Mouse (Mus musculus) WW6 (cell line): ENCODE data around the gene Racgap1.
A peak's percentile ranks its signal among the peaks of the same experiment; 100 is the strongest.

ENCODE experiments used
- DNase-seq: peaks from one replicate; pipeline ENCODE4 v3.0.0-alpha.2; 2013; ENCODE audit warnings: low read depth, low spot score

Gene Racgap1

GRCm38 (mm10) chr15:99651163-99651872 lies at the start of gene Racgap1:
Gene Racgap1, minus strand, starts transcription at chr15:99651656.
- DNase-seq: peak; percentile 88

DNA sequence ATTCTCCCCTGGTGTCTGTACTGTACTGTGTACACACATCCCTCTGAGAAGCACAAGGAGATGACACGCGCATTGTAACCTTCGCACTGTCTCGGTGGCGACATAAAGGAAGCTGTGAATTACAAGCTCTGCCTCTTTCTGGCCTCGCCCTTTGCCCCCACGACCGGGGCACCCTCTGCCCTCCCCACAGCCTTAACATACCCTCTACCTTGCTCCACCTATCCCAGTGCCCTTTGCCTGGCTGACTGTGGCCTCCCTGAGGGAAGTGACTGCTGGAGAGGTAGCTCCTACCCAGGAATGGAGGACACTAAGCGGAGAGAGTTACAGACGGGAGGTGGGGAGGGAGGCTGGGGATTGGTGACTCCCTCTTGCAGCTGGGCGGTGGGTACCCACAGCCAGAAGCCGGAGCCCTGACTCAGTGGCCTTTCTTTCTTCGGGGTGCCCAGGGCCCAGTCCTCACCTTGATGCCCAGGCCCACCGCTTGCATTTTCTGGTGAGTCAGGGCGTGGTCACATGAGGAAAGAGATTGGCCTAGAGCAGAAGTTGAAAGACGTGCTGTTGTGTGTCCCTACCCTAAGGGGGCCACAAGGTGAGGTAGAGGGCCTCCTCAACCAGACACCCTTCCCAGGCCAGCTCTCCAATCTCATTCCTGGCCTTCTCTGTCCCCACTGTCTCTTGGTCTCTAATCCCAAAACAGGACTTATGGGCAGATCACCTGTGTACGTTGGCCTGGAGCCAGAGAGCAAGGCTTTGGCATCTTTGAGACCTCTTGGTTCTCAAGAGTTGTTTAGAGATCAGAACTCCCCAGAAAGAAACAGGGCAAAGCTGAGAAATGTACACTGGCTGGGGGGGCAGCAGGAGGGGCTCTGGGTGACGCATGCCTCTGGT lies 49.0 kb upstream of the Racgap1 start:
- DNase-seq: no peak

DNA sequence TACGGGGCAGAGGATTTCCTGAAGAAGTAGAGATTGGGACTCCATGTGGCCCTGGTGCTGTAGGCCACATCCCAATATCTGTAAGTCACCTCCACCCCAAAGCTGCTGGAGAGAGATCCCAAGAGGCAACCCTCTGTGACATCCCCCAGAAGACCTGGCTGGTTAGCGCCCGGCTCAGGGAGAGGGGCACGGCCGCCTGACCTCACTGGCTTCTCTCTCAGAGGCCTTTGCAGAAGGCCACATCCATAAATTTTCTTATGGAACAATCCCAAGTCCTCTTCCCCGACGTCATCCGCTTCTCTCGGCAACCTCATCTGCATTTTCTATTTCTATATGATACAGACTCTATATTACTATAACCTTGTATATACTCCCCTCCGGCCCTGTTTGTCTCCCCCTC lies 48.3 kb upstream of the Racgap1 start:
- DNase-seq: no peak

DNA sequence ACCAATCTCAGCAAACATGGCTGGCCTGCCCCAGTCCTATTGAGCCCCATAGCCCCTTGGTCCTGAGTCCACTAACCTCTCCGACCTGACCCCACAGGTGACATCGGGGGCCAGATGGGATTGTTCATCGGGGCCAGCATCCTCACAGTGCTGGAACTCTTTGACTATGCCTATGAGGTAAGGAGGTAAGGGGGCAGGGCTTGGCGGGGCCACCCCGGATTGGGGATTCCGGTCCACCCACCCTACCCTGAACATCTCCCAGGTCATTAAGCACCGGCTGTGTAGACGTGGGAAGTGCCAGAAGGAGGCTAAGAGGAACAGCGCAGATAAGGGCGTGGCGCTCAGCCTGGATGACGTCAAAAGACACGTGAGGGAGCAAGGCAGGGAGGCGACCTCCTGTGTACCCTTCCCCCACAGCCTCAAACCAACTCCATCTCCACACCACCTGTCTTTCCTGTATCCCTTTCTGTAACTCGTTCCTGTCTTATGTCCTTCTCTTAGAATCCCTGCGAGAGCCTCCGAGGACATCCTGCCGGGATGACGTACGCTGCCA lies 47.2 kb upstream of the Racgap1 start:
- DNase-seq: no peak

DNA sequence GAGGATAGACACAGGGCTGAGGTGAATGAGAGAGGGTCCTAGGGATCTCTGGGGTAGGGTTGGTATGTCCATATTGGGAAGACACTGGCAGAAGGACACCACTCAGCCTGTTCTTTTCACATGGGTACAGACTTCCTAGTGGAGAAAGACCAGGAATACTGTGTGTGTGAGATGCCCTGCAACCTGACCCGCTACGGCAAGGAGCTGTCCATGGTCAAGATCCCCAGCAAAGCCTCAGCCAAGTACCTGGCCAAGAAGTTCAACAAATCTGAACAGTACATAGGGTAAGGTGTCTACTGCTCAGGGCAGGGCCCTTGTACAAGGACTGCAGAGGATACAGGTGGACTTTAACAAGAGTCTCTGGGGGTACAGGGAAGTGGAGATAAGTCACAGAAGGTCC lies 45.9 kb upstream of the Racgap1 start:
- no peak for DNase-seq

DNA sequence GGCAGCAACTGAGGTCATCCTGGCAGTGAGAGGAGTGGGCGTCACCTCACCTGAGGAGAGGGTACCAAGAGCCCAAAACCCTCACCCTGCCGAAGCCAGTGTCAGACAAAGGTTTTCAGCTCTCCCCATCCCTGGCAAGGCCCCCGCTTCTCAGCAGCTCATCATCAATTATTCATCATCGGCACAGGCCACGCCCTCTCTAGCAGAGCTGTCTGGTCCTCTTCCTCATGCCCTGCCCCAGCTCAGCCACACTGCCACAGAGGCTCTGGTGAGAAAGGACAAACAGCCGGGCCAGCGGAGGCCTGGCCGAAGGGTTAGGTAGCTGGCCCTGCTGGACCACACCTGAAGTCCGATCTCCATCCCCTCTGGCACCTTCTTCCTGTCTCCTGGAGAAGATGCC lies 40.5 kb upstream of the Racgap1 start:
- DNase-seq: no peak

GRCm38 (mm10) chr15:99690924-99691323 lies 39.5 kb upstream of the Racgap1 start:
- DNase-seq: no peak

DNA sequence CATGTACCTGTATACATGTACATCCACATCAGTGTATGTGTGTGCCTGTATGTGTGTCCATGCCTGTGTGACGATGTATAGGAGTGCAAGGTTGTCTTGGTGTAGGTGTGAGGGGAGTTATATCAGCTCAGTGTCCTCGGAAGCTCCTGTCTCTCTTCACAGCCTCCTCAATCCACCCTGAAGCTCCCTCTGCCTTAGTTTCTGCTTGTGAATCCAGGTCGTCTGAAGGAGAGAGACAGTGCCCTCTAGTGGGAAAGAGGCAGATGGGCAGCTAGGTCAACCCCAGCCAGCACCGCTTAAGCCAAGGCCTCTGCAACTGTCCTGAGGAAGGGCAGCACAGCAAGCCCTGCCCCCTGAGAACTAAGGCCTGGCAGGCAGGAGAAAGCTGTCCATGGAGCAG lies 37.3 kb upstream of the Racgap1 start:
- no peak for DNase-seq

DNA sequence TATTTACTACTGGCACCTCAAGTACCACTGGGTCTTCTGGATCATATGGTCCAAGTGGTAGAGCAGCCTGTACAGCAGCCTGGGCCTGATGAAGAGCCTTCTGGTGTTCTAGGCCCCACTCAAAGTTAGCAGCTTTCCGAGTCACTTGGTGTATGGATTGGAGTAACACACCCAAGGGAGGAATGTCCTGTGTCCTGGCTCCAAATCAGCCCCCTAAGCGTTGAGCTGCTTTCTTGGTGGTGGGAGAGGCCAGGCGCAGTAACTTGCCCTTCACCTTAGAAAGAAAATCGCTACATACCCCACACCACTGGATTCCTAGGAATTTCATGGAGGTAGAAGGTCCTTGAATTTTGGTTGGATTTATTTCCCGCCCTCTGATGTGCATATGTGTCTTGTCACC lies 32.7 kb upstream of the Racgap1 start:
- DNase-seq: no peak

DNA sequence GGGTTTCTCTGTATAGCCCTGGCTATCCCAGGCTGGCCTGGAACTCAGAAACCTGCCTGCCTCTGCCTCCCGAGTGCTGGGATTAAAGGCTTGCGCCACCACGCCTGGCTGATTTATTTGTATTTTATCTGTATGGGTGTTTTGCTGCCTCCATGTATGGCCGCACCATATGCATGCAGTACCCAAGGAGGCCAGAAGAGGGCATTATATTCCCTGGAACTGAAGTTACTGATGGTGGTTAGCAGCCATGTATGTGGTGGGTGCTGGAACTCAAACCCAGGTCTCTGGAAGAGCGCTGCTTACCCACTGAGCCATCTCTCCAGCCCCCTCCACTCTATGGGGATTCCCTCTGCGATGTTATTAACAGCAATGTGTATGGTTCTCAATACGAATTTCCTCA lies 31.4 kb upstream of the Racgap1 start:
- no peak for DNase-seq

DNA sequence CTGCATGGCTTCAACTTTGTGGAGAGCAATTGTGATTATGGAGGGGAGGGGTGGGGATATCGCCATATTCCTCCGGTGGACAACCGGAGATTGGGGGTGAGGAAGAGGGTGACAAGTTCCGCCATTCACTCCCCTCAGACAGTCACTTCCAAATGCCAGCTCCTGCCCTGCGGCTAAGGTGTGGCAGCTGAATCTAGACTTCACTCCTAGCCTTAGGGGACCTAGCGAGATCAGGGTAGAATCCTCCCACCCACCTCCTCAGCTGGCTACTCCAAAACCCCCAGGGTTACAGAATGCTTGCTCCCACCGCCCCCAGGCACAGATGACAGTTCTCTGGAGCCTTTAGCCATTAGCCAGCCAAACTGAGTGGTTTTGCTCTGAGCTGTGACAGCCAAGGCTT lies 27.6 kb upstream of the Racgap1 start:
- no peak for DNase-seq

DNA sequence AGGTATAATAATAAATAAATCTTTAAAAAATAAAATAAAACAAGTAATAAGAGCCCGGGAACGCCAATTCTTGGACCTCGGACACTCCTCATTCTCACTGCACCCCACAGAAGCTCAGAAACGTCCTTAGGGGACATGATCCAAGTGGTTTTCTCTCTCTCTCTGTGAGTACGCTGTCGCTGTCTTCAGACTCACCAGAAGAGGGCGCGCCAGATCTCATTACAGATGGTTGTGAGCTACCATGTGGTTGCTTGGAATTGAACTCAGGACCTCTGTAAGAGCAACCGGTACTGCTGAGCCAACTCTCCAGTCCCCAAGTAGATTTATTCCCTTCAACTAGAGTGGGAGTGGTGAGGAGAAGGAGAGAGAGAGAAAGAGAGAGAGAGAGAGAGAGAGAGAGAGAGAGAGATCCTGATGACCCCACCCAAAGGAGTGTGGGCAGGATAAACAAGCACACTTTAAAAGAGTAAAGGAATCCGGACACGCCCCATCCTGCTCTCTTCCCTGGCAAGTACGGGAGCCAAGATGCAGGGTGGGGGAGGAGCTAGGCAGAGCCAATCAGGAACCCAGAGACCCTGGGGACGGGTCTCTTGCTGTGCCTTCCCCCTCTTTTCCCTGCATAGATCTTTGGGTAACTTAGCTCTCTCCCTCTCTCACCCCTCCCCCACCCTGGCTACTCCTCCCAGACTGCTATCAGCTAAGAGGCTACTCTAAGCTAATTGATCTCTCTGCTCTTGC lies 26.8 kb upstream of the Racgap1 start:
- peak; percentile 90 for DNase-seq

GRCm38 (mm10) chr15:99677089-99677488 lies 25.6 kb upstream of the Racgap1 start:
- no peak for DNase-seq

- no peak for DNase-seq
Observed at GRCm38 (mm10) chr15:99674866-99675265, 23.4 kb upstream of the Racgap1 start.

GRCm38 (mm10) chr15:99671783-99672182 lies 20.3 kb upstream of the Racgap1 start:
- no peak for DNase-seq

- DNase-seq: no peak
Observed at GRCm38 (mm10) chr15:99670964-99671670, 19.7 kb upstream of the Racgap1 start.

DNA sequence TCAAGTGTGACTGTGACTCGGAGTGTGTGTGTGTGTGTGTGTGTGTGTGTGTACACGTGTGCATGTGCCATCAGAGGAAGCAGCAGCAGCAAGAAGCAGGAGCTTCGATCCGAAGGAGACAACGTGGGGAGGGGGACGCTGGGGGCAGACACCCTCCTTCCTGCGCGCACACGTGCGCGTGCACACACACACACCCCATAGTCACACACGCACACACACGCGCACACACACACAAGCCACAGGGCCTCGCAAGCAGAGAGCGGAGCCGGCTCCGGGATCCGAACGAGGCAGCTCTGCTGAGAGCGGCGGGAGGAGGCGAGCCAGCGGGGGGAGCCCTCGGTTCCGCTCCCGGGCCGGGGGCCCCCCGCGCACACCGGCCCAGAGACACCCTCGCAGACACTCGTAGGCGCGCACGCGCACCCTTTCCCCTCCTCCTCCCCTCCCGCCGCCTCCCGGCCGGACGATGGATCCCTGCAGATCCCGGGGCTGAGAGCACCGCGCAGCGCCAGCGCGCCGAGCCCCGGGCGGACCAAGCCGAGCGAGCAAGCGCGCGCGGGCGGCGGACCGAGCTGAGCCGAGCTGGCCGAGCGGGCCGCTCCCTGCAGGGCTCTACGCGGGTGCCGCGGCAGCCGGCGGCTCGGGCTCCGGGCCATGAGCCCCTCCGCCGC lies 18.8 kb upstream of the Racgap1 start, which contains the start of gene Asic1:
Gene Asic1, plus strand, starts transcription at position 215 of the 668 bp plus-strand sequence.
- no peak for DNase-seq

DNA sequence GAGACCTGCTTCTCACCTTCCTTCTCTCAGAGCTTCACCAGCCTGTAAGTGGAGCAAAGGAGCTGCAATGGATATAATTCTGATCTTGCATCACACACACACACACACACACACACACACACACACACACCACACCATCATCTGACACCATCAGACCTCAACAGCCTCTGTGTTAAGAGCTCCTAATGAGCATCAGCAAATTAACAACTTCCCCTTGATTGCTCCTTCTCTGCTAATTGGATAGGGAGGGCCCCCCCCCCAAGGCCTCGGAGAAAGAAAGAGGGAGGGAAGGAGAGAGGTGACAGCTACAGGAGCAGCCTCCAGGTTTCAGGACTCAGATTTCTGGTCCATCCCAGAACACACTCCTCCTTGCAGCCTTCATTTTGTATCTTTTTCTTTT lies 17.9 kb upstream of the Racgap1 start:
- no peak for DNase-seq

- DNase-seq: no peak
Observed at GRCm38 (mm10) chr15:99668881-99669280, 17.4 kb upstream of the Racgap1 start.

- DNase-seq: no peak
Observed at GRCm38 (mm10) chr15:99667544-99667943, 16.1 kb upstream of the Racgap1 start.
